Mouse (Mus musculus) kidney, adult 9 months (tissue): Measurements from ENCODE around the gene Gm43552.
"Not testable (repeated sequence)": the region's sequence is repeated elsewhere in the genome, so short reads cannot be mapped to it uniquely, and the experiment has no call there.

ENCODE experiments used
- DNase-seq: peaks from one replicate; pipeline ENCODE4 v3.0.0; 2022

The Gm43552 gene

GRCm38 (mm10) chr5:65492716-65493531 lies at the start of gene Gm43552:
TSS of gene Gm43552 (minus strand) at chr5:65492833.
- DNase-seq = peak; percentile 97

GRCm38 (mm10) chr5:65541889-65542288 lies 49.3 kb upstream of the Gm43552 start:
- no peak for DNase-seq

GRCm38 (mm10) chr5:65539786-65540185 lies 47.2 kb upstream of the Gm43552 start:
- no peak for DNase-seq

GRCm38 (mm10) chr5:65538829-65539228 lies 46.2 kb upstream of the Gm43552 start:
- peak; percentile 28 for DNase-seq

GRCm38 (mm10) chr5:65538121-65538520 lies 45.5 kb upstream of the Gm43552 start:
- no peak for DNase-seq

GRCm38 (mm10) chr5:65537420-65538071 lies 44.9 kb upstream of the Gm43552 start:
- no peak for DNase-seq

GRCm38 (mm10) chr5:65536751-65537419 lies 44.3 kb upstream of the Gm43552 start, which contains the start of the genes Smim14 and Ube2k:
TSS of gene Smim14 (minus strand) at chr5:65537184.
TSS of gene Ube2k (plus strand) at chr5:65537233.
- peak; percentile 94 for DNase-seq

- not testable (repeated sequence) for DNase-seq
These were observed 43.4 kb upstream of the Gm43552 start for GRCm38 (mm10) chr5:65536068-65536465.

- DNase-seq = peak; percentile 76
These were observed 42.9 kb upstream of the Gm43552 start for GRCm38 (mm10) chr5:65535457-65536067.

- DNase-seq = no peak
These were observed 41.9 kb upstream of the Gm43552 start for GRCm38 (mm10) chr5:65534496-65534895.

- no peak for DNase-seq
These were observed 38.6 kb upstream of the Gm43552 start for GRCm38 (mm10) chr5:65531283-65531682.

- DNase-seq = no peak
These were observed 33.2 kb upstream of the Gm43552 start for GRCm38 (mm10) chr5:65525674-65526443.

GRCm38 (mm10) chr5:65524831-65525230 lies 32.2 kb upstream of the Gm43552 start:
- no peak for DNase-seq

GRCm38 (mm10) chr5:65521803-65522202 lies 29.2 kb upstream of the Gm43552 start:
- peak; percentile 16 for DNase-seq

GRCm38 (mm10) chr5:65514635-65515278 lies 22.1 kb upstream of the Gm43552 start:
- no peak for DNase-seq

GRCm38 (mm10) chr5:65513506-65513905 lies 20.9 kb upstream of the Gm43552 start:
- DNase-seq = peak; percentile 7

- no peak for DNase-seq
These were observed 15.8 kb upstream of the Gm43552 start for GRCm38 (mm10) chr5:65508395-65508794.

- no peak for DNase-seq
These were observed 13.2 kb upstream of the Gm43552 start for GRCm38 (mm10) chr5:65505786-65506185.

GRCm38 (mm10) chr5:65501407-65501806 lies 8.8 kb upstream of the Gm43552 start:
- DNase-seq = no peak

GRCm38 (mm10) chr5:65500231-65500630 lies 7.6 kb upstream of the Gm43552 start:
- no peak for DNase-seq
